Mouse (Mus musculus): Measurements from ENCODE around the gene Epdr1.

Gene Epdr1

DNA sequence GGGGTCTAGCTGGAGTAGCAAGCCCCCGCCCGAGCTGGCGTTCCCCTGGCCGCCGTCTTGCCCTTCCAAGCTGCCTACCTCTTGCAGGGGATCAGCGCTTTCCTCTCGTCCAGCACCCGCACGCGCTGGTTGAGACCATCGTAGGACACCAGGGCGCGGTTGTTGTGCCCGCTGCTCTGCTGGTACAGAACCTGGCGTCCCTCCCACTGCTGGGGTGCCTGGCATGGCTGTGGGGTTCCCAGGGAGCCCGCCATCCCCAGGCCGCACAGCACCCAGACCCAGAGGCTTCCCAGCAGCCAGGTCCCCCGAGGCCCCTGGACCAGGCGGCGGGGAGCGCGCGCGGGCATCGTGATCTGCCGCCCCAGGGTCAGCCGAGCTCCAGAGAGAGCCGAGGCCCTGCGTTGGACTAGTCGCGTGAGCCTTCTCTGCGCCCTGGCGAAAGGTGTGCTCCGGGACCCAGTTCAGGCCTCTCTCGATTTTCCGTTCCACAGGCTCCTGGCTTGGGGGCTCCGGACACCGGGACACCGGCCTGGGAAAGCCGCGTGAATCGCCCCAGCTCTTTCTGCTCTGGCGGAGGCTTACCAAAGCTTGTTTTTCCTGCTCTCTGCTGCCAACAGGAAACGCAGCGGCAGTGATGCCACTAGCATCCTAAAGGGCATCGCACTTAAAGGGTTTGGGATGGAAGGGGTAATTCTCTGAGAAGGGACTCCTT lies at the start of gene Epdr1:
TSS of gene Epdr1 (minus strand) at position 712 of the 712 bp plus-strand sequence.
- peak; percentile 56 for DNase-seq (ENCODE audit: low spot score)

GRCm38 (mm10) chr13:19668355-19669140 lies 48.8 kb upstream of the Epdr1 start:
- no peak for DNase-seq (ENCODE audit: low spot score)

GRCm38 (mm10) chr13:19652405-19652804 lies 32.7 kb upstream of the Epdr1 start:
- no peak for DNase-seq (ENCODE audit: low spot score)

DNA sequence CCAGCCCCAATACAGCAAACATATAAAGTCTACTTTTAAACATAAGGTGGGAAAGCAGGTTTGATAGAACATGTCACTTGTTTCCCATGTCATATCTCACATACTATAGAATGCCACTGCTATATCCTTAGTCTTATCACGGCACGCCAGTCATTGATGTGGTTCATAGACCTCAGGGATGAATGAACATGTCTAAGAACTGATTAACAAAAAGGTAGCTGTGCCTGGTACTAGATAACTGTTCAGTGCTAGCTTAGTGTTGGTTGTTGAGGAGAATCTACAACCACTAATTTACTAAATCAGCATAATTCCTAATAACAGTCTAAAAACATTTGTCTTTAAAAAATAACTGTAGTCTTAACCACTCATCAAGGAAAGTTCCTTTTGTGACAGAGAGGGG lies 30.1 kb upstream of the Epdr1 start:
- DNase-seq (ENCODE audit: low spot score): no peak

DNA sequence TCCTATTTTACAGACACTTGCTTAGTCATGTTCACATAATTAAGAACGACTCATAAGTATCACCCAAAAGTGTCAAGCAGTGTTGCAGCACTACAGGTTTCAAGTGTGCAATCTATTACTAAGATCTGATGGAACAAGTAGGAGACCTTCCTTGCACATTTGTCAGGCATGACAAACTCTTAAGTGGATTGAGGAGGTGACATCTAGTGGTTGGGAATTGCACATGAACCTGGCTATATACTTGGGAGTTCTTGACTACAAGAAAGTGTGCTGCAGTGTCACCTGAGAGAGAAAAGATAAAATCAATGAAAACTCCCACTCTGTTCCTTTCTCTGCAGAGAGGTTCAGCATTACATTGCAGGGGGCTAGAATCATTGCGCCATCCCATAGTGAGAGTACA lies 24.5 kb upstream of the Epdr1 start:
- DNase-seq (ENCODE audit: low spot score): no peak

DNA sequence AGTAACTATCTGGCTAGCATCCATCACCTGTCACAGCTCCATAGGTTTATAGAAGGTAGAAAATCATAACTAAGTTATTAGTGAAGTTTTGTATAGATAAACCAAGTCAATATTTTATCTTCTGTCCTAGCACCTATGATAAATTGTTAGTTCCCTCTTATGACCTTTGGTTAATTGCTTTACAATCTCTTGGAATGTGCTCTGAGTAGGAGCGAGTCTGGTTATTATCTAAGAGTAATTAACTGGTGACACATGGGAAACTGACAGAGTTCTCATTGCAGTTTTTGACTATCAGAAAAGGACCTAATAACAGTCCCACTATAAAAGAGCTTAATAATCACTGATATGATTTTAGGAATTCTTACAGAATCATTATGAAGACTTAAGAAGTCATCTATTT lies 23.8 kb upstream of the Epdr1 start:
- DNase-seq (ENCODE audit: low spot score): no peak

DNA sequence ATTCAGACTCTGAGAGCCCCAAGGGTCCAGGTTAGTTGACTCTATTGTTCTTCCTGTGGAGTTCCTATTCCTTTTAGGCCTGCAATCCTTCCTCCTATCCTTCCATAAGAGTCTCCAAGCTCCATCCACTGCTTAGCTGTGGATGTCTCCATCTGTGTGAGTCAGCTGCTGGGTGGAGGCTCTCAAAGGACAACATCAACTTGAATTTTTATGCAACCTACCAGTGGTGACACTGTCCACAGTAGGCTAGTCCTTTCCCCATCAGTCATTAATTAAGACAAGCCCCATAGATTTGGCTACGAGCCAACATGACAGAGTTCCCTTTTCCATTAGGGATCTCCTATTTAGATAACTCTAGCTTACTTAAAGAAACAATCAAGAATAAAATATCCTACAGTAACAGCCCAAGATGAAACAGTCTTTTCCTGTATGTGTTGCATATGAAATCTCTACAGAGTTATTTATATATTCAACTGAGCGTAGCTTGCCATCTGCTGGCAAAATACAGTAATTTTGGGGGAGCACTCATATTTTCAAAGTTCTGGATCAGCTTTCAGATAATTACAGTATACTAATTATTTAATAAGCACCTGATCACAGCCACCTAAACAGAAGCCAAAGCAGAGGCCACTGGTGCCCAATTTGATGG lies 20.6 kb upstream of the Epdr1 start:
- no peak for DNase-seq (ENCODE audit: low spot score)

GRCm38 (mm10) chr13:19636131-19636530 lies 16.4 kb upstream of the Epdr1 start:
- no peak for DNase-seq (ENCODE audit: low spot score)

- no peak for DNase-seq (ENCODE audit: low spot score)
These were observed 11.3 kb upstream of the Epdr1 start for GRCm38 (mm10) chr13:19630768-19631709.

DNA sequence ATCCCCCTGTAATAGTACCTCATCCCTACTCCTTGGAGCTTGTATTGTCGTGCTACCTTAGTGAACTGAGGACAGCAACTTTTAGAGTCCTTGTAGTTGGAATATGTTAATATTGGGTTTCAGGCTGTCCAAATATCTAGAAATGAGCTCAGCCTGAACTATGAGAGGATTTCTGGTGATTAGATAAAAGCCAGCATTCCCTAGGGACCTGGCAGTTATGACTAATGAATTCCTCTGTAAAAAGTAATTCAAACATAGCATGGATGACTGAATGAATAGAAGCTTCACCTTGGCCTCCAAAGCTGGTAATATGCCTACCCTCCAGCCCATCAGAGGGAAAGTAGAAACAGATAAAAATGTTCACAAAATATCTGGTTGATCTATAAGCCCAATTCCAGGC lies 6.7 kb upstream of the Epdr1 start:
- DNase-seq (ENCODE audit: low spot score): no peak

- DNase-seq (ENCODE audit: low spot score): no peak
These were observed 5.0 kb upstream of the Epdr1 start for GRCm38 (mm10) chr13:19624632-19625320.

GRCm38 (mm10) chr13:19623228-19623905 lies 3.6 kb upstream of the Epdr1 start:
- no peak for DNase-seq (ENCODE audit: low spot score)

GRCm38 (mm10) chr13:19622573-19623227 lies 3.0 kb upstream of the Epdr1 start, which contains the start of gene Sfrp4:
Gene Sfrp4 (plus strand): TSS chr13:19623104.
- DNase-seq (ENCODE audit: low spot score): peak; percentile 22

DNA sequence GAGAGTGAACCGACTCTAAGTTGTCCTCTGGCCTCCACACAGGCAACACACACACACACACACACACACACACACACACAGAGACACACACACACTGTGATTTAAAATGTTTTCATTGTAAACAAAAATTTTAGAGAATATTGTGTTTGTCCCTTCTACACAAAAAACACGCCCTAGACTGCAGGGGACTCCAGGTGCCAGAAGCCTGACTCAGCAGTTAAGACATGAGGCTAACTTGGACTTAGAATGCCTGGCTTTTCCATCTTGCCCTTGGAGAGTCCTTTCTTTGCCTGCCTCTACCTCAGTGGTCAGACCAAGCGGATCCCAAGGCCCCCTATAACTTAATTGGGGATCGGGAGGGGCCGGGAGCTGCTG lies 899 bp downstream of the Epdr1 start:
- no peak for DNase-seq (ENCODE audit: low spot score)

GRCm38 (mm10) chr13:19618081-19618480 lies 1.6 kb downstream of the Epdr1 start:
- no peak for DNase-seq (ENCODE audit: low spot score)

DNA sequence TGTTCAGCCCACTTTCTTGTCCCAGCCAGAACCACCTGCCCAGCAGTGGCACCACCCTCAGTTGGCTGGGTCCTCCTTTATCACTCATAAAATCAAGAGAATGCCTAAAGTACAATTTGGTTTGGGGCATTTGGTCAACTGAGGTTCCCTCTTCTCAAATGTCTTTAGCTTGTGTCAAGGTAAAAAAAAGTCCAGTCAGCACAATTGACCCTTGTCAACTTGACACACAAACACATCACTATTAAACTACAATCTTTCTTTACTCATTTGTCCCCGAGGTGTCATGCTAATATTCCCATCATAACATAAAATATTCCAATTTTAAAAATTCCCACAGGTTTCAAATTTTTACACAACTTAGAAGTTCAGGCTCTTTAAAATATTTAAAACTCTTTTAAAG lies 5.4 kb downstream of the Epdr1 start:
- DNase-seq (ENCODE audit: low spot score): no peak

GRCm38 (mm10) chr13:19613426-19613825 lies 6.3 kb downstream of the Epdr1 start:
- no peak for DNase-seq (ENCODE audit: low spot score)

DNA sequence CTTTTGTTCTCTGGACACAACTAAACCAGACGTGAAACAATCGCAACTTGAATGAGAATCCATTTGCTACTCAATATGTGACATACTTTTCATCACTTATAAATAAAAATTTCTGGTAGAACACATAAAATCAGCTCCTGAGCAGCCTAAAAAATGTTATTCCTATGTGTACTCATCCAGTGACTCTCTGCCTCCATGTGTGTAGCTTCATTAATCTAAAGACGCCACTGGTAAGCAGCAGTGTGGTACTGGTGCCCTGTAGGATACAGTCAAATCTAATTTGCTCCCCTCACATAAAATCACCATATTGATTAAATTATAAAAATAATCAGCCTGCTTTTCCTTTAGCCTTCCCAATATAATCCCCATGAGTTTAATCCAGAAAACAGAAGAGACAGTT lies 6.8 kb downstream of the Epdr1 start:
- DNase-seq (ENCODE audit: low spot score): no peak

- DNase-seq (ENCODE audit: low spot score): no peak
These were observed 7.4 kb downstream of the Epdr1 start for GRCm38 (mm10) chr13:19612348-19612747.

DNA sequence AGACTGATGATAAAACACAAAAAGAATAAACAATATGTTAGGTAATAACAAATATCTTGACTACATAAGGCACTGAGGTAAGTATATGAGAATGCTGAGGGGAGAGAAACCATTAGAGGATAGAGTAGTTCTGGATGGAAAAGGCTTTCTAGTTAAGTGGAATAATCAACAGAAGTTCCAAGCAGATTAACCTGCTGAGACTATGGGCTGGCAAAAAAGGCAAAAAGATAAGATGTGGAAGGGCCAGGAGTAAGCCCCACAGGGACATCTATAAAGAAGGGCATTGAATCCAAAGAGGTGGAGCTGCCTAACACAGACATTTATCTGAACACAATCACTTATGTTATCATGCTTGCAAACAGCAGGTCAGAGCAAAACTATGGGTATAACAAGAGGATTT lies 11.6 kb downstream of the Epdr1 start:
- no peak for DNase-seq (ENCODE audit: low spot score)
